Mouse (Mus musculus): ENCODE results near the gene Rhbdl1.
"Not testable (repeated sequence)": the region's sequence is repeated elsewhere in the genome, so short reads cannot be mapped to it uniquely, and the experiment has no call there.

Rhbdl1 gene

DNA sequence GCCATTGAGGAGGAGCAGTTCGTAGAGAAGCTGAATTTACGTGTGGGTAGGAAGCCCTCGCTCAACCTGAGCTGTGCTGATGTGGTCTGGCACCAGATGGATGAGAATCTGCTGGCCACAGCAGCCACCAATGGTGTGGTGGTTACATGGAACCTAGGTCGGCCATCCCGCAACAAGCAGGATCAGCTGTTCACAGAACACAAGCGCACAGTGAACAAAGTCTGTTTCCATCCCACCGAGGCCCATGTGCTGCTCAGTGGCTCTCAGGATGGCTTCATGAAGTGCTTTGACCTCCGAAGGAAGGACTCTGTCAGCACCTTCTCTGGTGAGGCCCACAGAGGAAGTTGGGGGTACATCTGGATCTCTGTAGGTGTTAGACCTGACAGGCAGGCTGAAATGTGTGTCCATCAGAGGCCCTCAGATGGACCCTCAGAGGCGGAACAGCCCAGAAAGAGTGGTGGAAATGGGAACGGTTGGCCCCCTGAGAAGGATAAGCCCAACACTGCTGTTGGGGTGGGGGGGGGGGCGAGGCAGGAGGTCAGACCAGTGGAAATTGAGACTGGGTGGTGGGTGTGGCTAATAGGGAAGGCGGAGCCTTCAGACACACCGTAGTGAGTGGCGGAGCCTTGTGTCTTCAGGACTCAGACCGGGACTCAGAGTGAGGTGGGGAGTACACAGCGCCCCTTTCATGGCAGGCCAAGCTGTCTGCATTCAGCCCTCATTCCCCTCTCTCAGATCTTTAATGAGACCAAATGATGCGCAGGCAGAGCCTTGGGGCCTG lies 12.5 kb downstream of the Rhbdl1 start:
- DNase-seq, result peak; percentile 44

DNA sequence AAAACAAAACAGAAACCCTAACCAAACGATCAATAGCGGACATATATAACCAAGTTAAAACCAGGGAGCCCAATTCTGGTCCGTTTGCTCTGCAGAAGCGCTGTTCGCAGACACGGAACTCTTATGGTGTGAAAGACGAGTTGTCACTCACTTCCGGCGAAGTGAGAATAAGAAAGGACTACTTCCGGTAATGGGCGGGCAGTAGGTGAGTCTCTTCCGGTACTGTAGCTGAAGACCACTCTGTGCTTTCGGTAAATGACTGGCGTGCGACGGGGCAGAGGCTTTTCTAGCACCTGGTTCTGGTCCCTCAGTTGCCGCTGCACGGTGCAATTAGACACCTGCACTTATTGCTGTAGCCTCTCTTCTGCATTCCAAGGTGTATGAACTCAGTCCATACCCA lies 13.6 kb downstream of the Rhbdl1 start, which contains the start of gene Wdr24:
TSS of gene Wdr24 (plus strand) at position 176 of the 400 bp plus-strand sequence.
- DNase-seq, result peak; percentile 80

DNA sequence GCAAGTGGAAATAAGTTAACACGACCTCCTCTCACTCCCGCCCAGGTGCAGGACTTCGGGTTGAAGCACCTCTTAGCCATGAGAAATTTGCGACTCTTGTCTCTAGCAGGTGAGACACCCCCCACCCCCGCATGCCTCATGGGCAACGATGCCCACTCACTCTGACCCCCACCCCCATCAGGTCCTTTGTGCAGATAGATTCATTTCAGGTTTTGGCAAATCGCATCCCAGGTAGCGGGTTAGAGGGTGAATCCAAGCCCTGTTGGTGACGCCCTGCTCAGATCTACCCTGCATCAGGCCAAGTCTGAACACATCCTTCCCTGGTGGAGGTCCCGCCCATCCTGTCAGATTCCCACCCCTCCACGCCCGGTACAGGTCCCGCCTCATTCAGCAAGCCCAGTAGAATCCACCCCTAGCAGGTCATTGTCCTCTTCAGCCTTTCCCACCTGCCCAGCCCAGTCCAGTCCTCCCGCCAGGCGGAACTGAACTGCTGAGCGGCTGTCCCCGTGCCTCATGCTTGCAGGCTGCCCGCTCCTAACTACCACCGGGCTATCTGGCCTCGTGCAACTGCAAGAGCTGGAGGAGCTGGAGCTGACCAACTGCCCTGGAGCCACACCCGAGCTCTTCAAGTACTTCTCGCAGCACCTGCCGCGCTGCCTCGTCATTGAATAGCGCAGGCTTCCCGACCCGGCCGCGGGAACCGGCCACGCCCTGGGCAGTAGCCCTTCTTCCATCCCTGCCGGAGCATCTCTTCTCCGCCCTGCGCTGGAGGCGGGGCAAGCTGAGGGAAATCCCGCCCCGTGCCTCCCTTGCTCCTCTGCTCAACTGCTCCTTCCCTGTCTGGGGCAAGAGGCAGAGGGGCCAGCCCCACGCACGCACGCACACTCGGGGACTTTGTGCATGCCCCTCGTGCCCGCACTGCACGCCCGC lies 18.0 kb downstream of the Rhbdl1 start:
- no peak for DNase-seq

DNA sequence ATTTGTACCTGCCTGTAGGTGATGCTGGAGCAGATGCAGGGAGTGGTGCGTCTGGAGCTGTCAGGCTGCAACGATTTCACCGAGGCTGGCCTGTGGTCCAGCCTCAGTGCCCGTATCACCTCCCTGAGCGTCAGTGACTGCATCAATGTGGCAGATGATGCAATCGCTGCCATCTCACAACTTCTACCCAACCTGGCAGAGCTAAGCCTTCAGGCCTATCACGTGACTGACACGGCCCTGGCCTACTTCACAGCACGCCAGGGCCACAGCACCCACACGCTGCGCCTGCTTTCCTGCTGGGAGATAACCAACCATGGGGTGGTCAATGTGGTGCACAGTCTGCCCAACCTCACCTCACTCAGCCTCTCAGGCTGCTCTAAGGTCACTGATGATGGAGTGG lies 19.4 kb downstream of the Rhbdl1 start:
- no peak for DNase-seq

DNA sequence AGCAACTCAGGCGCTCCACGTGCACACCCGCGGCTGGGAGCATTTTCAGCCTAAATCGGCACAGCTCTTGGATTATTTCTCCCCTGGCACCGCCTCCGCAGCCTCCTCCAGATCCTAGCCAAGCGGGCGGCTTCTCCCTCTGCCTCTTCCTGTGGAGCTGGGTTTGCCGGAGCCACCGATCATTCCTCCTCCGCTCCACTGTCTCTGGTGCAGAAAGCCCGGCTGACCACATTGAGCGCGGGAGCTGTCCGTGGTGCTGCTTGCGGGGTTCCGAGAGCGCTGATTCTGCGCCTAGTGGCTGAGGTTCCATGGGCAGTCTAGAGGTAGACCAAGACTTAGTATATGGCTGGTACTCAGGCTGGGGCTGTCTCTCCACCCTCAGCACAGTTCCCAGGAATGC lies 23.6 kb downstream of the Rhbdl1 start:
- no peak for DNase-seq

DNA sequence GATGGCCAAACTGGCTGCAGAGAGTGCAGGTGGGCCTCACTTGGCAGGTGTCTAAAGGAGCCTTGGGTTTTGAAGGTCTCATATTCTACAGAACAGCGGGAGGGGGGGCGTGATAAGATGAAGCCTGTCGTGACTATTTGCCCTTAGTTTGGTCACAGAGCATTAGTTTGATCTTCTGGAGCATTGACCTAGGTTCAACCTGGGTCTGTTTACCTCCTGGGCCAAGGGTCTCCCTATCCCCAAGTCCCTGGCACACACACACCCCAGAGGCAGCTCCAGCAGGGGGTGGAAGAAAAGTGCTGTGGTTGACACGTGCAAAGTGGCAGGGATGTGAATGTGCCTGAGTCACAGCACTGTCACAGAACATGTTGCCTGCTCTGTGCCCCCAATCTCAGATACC lies 26.2 kb downstream of the Rhbdl1 start:
- no peak for DNase-seq

DNA sequence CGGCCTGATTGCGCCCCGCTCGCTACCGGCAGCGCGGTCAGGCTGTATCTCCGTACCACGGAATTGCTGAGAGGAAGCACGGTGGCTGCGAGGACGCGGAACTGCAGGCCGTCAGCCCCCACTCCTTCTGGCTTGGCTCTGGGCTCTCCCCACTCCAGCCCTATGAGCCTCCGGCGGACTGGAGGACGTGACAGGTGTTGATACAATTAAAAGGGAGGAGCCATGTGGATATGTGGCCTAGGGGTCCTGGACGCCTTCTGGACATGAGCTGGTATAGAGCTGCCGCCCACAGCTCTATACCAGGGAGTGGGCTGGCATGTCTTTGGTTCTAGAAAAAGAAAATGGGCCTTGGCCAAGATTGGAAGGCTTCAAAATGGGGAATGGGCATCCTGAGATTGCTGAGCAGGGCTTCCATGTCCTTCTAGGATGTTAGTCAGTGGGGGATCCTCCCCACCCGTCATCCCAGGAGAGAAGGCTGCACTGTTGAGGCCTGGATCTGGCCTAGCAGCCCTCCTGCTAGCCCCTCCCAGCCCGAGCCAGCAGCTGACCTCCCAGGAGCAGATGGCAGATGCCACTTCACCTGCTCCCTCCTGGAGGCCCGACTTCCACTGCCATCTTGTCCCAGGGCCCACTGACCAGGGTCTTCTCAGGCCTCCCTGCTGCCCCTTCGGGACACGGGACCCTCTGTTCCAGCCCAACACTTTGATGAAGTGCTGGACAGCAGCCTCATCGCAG lies 27.3 kb downstream of the Rhbdl1 start:
- peak; percentile 89 for DNase-seq

DNA sequence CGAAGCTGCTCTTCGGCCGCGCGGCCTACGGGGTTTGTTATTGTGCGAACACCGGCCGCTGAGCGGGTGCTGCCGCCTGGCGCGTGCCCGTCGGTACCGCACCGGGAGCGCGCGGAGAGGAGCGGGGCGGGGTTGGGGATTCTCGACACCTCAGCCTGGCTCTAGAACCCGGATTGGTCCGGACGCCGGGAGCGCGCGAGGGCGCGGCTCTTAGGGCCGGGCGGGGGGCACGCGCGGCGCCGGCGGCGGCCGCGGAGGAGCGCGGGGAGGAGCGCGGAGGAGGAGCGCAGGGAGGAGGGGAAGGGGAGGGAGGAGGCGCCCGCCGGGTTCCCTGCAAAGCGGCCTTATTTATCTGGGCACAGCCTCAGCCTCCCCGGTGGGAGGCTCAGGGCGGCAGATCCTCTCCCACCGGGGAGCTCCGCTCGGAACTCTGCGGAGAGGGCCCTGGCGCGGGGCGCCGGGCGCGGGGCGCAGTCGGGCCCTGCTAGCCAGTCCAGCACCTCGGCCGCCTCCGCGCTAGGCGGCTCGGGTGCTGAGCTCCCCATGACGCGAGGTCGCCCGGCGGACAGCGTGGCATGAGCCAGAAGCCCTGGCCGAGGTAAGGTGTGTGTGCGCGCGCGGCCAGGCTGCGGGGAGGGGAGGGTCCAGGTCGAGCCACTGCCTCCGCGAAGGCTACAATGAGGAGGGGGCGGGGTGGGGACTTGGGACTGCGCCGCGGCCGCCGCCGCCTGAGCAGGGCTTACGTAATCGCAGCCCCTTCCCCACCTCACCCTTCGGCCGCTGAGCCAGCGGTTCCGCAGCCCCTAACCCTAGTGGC lies 28.1 kb downstream of the Rhbdl1 start, which contains the start of gene Fbxl16:
TSS of gene Fbxl16 (plus strand) at position 297 of the 817 bp plus-strand sequence.
- peak; percentile 97 for DNase-seq

DNA sequence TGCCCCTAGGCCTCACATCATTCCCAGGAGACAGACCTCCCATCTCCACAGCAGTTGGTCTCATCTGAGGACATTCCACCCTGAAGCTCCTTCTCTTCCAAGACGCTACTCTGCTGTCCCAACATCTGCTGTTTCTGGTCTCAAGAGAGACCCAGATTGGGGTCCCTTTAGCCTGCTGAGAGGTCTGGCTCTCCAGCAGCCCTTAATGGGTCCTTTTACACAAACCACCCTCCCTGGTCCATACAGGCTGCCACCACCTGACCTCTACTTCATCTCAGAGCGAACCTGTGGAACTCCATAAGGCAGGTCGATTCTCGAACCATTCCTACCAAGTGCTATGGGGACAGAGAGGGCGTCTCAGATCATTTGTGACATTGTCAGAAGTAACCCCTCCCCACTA lies 29.1 kb downstream of the Rhbdl1 start:
- no peak for DNase-seq

DNA sequence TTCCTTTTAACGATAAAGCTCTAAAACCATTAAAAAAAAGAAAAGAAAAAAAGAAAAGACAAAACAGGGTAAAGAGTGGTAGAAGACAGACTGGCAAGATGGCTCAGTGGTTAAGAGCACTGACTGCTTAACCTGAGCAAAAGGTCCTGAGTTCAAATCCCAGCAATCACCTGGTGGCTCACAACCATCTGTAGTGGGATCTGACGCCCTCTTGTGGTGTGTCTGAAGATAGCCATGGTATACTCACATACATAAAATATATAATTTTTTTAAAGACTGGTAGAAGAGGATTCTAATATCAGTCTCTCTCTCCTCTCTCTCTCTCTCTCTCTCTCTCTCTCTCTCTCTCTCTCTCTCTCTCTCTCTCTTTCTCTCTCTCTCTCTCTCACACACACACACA lies 29.6 kb downstream of the Rhbdl1 start:
- not testable (repeated sequence) for DNase-seq

DNA sequence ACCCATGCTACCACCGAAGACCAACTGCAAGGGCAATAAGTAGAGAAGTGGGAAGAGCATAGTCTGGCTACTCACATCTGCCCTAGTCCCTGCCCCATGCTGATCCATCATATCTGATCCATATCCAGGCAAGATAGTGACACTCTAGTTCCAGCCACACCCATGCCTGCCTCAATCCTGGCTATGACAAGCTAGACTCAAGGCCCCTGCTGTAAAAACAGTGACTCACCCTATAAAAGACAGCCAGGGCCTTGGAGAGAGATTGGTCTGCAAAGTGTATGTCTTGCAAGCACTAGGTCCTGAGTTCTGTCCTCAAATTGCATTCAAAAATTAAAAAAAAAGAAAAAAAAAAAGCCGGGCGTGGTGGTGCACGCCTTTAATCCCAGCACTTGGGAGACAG lies 30.6 kb downstream of the Rhbdl1 start:
- DNase-seq, result no peak

DNA sequence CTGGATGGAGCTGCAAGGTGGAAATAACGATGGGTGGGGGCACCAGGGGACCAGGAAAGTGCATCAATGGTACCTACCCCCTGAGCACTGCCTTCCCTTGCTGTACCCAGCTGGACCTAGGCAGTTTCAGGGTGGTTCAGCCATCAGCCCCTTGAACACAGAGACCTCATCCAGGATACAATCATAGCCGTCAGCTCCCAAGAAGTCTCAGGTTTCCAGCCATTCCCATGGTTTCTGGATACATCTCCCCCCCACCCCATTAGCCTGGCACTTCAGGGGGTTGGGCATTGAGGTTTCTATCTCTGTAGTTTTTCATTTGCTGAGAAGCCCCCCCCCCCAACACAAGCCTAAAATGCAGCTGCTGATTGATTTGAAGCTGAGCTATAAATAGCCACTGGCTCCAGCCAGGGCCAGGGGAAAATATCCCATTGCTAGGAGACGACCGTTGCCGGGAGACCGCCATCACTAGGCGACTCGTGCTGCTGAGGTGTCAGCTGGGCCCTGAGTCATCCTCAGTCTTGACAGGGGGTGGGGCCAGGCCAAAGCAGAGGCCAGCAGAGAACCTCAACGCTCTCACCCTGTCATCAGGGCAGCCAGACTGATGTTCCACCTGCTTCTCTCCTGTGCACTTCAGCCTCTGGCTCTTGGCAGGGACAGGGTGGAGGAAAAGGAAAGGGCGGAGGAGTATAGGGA lies 34.1 kb downstream of the Rhbdl1 start:
- no peak for DNase-seq

DNA sequence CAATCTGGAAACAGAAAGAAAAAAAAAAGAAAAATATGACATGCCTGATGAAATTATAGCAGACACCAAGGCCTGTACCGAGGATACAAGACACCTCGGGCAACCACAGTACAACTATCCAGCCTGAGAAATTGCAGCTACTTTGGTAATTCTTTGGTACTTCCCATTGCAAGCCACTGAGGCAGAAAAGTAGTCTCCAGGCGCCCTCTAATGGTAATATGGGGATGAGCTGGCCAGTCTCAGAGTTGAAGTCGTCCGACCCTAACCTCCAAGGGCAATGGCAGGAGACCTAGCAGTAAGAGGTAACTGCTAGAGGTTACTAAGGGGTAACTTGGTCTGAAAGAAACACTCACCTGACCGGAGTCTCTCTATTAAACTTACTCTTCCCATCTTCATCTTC lies 36.1 kb downstream of the Rhbdl1 start:
- no peak for DNase-seq

DNA sequence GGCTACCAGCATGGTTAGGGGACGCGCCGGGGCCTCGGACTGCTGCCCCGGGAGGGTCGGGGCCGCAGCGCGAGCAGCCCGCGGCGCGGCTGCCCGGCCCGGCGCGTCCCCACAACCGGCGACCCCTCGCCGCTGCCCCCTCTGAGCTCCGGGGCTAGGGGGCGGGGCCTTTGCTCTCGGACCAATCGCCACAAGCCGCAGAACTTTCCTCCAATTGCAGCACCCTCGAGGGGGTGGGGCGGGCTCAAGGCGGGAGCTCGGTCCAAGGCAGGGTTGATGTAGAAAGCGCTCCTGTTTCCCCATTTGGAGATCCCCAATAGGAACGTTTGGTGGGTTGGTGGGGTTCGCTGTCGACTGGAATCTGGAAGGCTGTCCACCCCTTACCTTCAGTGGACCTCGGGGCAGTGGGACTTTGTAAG lies 40.1 kb downstream of the Rhbdl1 start, which contains the start of gene Metrn:
TSS of gene Metrn (minus strand) at position 186 of the 419 bp plus-strand sequence.
- peak; percentile 70 for DNase-seq

DNA sequence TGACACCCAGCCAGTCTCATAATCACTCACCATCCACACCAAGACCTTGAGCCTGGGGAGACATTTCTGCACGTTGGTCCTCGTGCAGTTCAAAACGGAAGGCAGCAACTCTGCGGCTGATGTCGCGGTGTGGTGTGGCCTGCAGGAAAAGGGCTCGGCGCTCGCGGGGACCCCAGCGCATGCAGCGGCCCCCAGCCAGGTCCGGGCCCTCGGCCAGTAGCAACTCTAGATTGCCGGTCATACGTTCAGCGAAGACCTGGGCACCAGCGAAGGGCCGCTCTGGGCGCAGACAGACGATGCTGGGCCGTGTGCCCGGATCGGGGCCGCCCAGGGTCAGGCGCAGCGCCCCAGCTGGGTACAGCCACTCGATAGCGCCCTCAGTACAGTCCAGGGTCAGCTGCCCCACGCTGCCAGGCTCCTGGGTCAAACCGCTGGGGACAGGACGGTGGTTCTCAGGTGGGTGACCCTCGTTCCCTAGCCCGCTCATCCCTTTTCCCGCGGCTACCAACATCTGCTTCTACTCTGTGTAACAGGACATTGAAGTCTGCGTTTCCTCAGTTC lies 40.8 kb downstream of the Rhbdl1 start:
- DNase-seq, result peak; percentile 38

DNA sequence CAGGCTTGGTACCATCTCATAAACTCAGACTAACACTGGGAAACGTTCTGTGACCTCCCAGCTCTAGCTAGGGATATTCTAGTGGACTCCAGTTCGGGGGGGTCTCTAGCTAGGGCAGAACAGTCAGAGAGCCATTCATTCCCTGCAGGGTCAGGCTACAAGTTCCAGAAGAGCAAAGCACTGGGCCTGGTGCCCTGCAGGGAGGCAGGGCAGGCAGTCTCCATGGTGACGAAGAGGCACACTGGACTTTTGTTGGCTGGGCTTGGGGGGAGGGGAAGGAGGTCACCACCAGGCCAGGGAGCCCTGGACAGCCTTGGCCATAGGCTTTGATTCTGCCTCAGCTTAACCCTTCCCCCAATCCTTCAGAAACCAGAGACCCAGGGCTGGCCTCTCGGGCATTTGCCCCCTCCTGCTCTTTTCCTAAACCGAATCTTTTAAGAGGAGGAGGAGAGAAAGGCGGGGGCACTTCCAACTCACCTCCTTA lies 41.4 kb downstream of the Rhbdl1 start, which contains the start of gene AC134908.4:
TSS of gene AC134908.4 (minus strand) at position 51 of the 484 bp plus-strand sequence.
- peak; percentile 70 for DNase-seq

DNA sequence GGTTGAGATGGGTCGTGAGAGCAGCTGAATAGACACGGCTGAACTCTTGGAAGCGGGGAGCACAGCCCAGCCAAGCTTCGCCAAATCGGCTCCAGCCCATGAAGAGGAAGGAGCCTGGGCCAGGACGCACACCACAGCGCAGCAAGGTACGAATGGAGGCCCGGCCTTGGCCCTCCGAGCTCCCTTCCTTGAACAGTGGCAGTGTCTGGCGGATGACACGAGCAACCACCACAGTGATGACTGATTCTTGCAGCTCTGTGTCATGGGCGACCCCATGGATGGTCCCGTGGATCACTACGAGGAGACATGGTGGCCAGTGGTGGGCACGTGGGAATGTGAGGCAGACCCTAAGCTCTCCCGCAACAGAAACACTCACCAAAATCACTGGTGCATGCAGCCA lies 42.1 kb downstream of the Rhbdl1 start:
- DNase-seq, result no peak

DNA sequence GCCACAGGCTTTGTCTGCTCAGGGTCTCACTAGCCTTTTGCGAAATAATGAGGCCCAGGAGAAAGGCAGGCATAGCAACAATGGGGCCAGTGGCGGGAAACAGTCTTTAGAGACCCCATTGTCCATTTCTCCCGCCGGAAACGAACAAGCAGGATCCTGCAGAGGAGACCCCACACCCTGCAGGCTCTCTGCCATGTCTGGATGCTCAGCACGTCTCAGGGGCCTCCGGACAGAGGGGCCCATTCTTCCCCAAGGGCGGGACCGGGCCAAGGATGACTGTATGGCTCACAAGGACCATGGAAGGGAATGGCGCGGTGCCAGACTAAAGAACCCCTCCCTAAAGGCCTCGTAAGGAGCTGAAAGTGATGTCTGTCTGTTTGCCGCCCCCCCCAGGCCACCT lies 42.9 kb downstream of the Rhbdl1 start:
- DNase-seq, result peak; percentile 61

DNA sequence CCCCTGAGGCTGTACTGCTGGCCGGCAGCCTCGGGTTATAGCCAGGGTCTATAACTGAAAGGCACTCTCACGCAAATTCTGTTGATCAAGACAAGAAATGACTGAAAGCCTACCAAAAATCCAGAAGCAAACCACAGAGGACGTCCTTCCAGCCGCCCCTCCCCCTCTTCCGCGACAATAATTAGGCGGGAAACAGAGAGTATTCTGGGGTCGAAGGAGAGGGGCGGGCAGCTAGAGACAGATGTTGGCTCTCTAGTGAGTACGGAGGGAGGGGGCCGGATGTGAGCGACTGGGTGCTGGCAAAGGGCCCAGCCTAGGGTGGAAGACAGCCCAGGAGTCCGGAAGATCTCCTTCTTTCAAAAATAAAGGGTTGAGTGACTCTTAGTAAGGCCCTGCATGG lies 44.5 kb downstream of the Rhbdl1 start, which contains the start of gene Fam173a:
TSS of gene Fam173a (minus strand) at position 287 of the 400 bp plus-strand sequence.
- peak; percentile 69 for DNase-seq

DNA sequence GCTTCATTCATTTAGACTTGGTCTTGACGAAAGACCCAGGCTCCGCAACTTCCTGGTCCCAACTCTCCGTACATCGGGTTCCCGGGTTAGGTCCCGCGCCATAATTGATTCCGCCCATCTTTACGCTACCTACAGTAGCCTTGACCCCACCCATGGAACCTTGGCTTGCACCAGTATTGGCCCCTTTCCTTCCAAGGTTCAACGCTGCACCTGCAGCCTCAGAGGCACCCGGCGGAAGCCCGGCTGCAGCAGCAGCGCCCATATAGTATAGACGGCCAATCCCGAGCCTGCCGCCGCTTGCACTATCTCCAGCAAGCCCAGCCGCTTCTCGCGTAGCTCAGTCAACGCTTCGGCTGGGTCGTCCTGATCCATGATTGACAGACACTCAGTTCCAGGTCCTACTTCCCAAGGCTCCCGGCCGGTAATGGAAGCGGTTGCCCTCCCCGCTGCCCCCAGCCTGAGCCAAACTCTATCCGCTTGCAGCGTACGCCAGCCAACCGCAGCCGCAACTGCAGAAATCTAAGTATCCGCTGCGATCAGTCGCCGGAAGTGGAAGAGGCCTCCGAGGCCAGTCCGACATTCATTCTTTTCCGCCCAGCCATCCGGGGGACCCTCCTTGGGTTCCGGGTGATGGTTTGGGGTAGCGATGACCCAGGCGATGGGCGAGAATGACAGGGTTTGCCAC lies 45.1 kb downstream of the Rhbdl1 start:
- peak; percentile 84 for DNase-seq
